Mouse (Mus musculus) lung, embryonic 14.5 days (tissue): ENCODE measurements around the gene Zc3h18. TPM values are rescaled to one million over a fixed set of nuclear protein-coding genes. Genes with fewer than 3 reads are reported as not detected.

ENCODE experiments used
- ATAC-seq: fragments of 200-750 bp; cut with Nextera tagmentation; 2 replicates; pipeline ENCODE4 v1.8.0; 2017; ENCODE audit warnings: mild to moderate bottlenecking, moderate TSS enrichment, moderate library complexity; ENCODE audit not compliant: insufficient read depth
- DNase-seq: peaks from one replicate; pipeline ENCODE4 v3.0.0-alpha.2; 2015
- H3K27ac ChIP-seq: fragments of 300-500 bp; sonication (generic); 2 replicates; pipeline ENCODE4 v1.5.1; 2014; ENCODE audit warnings: low read depth, mild to moderate bottlenecking, moderate library complexity
- H3K27me3 ChIP-seq: fragments of 300-500 bp; sonication (generic); 2 replicates; pipeline ENCODE4 v1.6.1; 2014; ENCODE audit warnings: low read length, control low read depth; ENCODE audit not compliant: insufficient read depth
- H3K36me3 ChIP-seq: fragments of 300-500 bp; sonication (generic); 2 replicates; pipeline ENCODE4 v1.6.1; 2014; ENCODE audit warnings: control low read depth; ENCODE audit not compliant: insufficient read depth
- H3K4me1 ChIP-seq: fragments of 300-500 bp; sonication (generic); 2 replicates; pipeline ENCODE4 v1.6.1; 2014; ENCODE audit warnings: antibody characterized with exemption, control low read depth; ENCODE audit not compliant: insufficient read depth
- H3K4me2 ChIP-seq: fragments of 300-500 bp; sonication (generic); 2 replicates; pipeline ENCODE4 v1.6.1; 2014; ENCODE audit warnings: mild to moderate bottlenecking
- H3K4me3 ChIP-seq: fragments of 300-500 bp; sonication (generic); 2 replicates; pipeline ENCODE4 v1.5.1; 2014; ENCODE audit warnings: low read depth, low read length
- H3K9ac ChIP-seq: fragments of 300-500 bp; sonication (generic); 2 replicates; pipeline ENCODE4 v1.6.1; 2014
- H3K9me3 ChIP-seq: fragments of 300-500 bp; sonication (generic); 2 replicates; pipeline ENCODE4 v1.6.1; 2016; ENCODE audit warnings: low read depth, low read length, control low read depth
- CTCF ChIP-seq: IDR thresholded peaks from 2 replicates; pipeline ENCODE4 v1.5.1; 2016; ENCODE audit warnings: antibody characterized with exemption, low read depth
- WGBS: fragments of 180-500 bp; shearing (Covaris S2); extraction: QIAGEN DNeasy Blood & Tissue Kit; methylation state at CpG from one replicate; pipeline ENCODE4 v1.1.7; 2014; 5-methylcytosine and 5-hydroxymethylcytosine counted together
- polyA plus RNA-seq: library from polyadenylated mRNA; unstranded; fragments of >200 nt; fragmentation: Nextera tagmentation; extraction: Ambion mirVana; gene quantifications from 2 replicates; pipeline ENCODE4 v1.2.1, GENCODE M21; 2014

Zc3h18 gene
- polyA plus RNA-seq, 1 experiment from 2014 or later, result 44.3 TPM

GRCm38 (mm10) chr8:122432443-122433268 lies 56.2 kb downstream of the Zc3h18 start, which contains the start of gene Cyba:
Gene Cyba, minus strand, starts transcription at chr8:122432930.
- Histone ChIP-seq H3K4me2 (peak within 1 kb of the TSS; percentile 95), H3K9ac (peak within 1 kb of the TSS; percentile 78), H3K4me1 (peaks cover 8% of the 10 kb centered on the region; the same call in 1 of the 2 replicates), H3K4me3 (peak within 1 kb of the TSS; percentile 63), H3K36me3 (peaks cover 28% of the 10 kb centered on the region), H3K9me3 (no peaks in the 10 kb centered on the region), H3K27ac (peak within 1 kb of the TSS; percentile 81; the same call in 1 of the 2 replicates), H3K27me3 (no peaks in the 10 kb centered on the region)
- ATAC-seq (peak; percentile 94), DNase-seq (peak; percentile 85)
- no peak for TF ChIP-seq CTCF
- WGBS, result 2% methylated on average over 45 of the region's 45 CpGs

GRCm38 (mm10) chr8:122433269-122433905 lies 57.0 kb downstream of the Zc3h18 start:
- Histone ChIP-seq H3K27me3 (no peaks in the 10 kb centered on the region), H3K9me3 (no peaks in the 10 kb centered on the region), H3K4me3 (peak overlapping the region; percentile 63; the same call in 1 of the 2 replicates), H3K36me3 (peaks cover 28% of the 10 kb centered on the region), H3K9ac (no peak overlapping the region), H3K4me1 (peaks cover 8% of the 10 kb centered on the region; the same call in 1 of the 2 replicates), H3K4me2 (peak overlapping the region; percentile 95), H3K27ac (no peak overlapping the region; the same call in 1 of the 2 replicates)
- WGBS, result 54% methylated on average over 11 of the region's 11 CpGs
- ATAC-seq, result peak; percentile 38; the same call in 1 of the 2 replicates
- DNase-seq, result peak; percentile 34
- peak; percentile 62 for TF ChIP-seq CTCF

- peaks cover 37% of the 10 kb centered on the region for H3K36me3 ChIP-seq
Observed at GRCm38 (mm10) chr8:122435375-122435774, 59.0 kb downstream of the Zc3h18 start.

GRCm38 (mm10) chr8:122436146-122436545 lies 59.7 kb downstream of the Zc3h18 start:
- 91% methylated on average over 9 of the region's 9 CpGs for WGBS
- no peak for ATAC-seq

More at GRCm38 (mm10) chr8:122435375-122435774, 59.0 kb downstream of the Zc3h18 start:
- Histone ChIP-seq H3K9me3 (no peaks in the 10 kb centered on the region), H3K4me1 (peaks cover 8% of the 10 kb centered on the region; the same call in 1 of the 2 replicates), H3K4me3 (no peak overlapping the region), H3K27ac (no peak overlapping the region), H3K27me3 (no peaks in the 10 kb centered on the region), H3K4me2 (no peak overlapping the region), H3K9ac (no peak overlapping the region)
- ATAC-seq (no peak), DNase-seq (no peak)
- 88% methylated on average over 6 of the region's 6 CpGs for WGBS
- peak; percentile 56 for TF ChIP-seq CTCF

GRCm38 (mm10) chr8:122436586-122437125 lies 60.2 kb downstream of the Zc3h18 start:
- Histone ChIP-seq H3K36me3 (peaks cover 37% of the 10 kb centered on the region), H3K9me3 (no peaks in the 10 kb centered on the region), H3K4me1 (peaks cover 5% of the 10 kb centered on the region; the same call in 1 of the 2 replicates), H3K27me3 (no peaks in the 10 kb centered on the region), H3K4me2 (no peak overlapping the region), H3K9ac (no peak overlapping the region), H3K27ac (no peak overlapping the region), H3K4me3 (no peak overlapping the region)
- 84% methylated on average over 20 of the region's 20 CpGs for WGBS
- no peak for TF ChIP-seq CTCF
- ATAC-seq (no peak), DNase-seq (no peak)

More at GRCm38 (mm10) chr8:122436146-122436545, 59.7 kb downstream of the Zc3h18 start:
- Histone ChIP-seq H3K4me1 (peaks cover 8% of the 10 kb centered on the region; the same call in 1 of the 2 replicates), H3K9me3 (no peaks in the 10 kb centered on the region), H3K27me3 (no peaks in the 10 kb centered on the region), H3K9ac (no peak overlapping the region), H3K36me3 (peaks cover 37% of the 10 kb centered on the region), H3K4me3 (no peak overlapping the region), H3K27ac (no peak overlapping the region), H3K4me2 (no peak overlapping the region)
- TF ChIP-seq CTCF, result no peak
- DNase-seq, result no peak

- Histone ChIP-seq H3K9ac (no peak overlapping the region; the same call in 1 of the 2 replicates), H3K4me1 (0 out of 2 replicates have a peak, but pooled peaks cover 3% of the 10 kb centered on the region), H3K4me2 (peak overlapping the region; percentile 16; the same call in 1 of the 2 replicates), H3K27ac (no peak overlapping the region; the same call in 1 of the 2 replicates), H3K27me3 (no peaks in the 10 kb centered on the region), H3K9me3 (no peaks in the 10 kb centered on the region), H3K36me3 (peaks cover 37% of the 10 kb centered on the region), H3K4me3 (no peak overlapping the region)
- ATAC-seq (no peak), DNase-seq (peak; percentile 50)
- WGBS, result 79% methylated on average over 13 of the region's 13 CpGs
- TF ChIP-seq CTCF, result no peak
Observed at GRCm38 (mm10) chr8:122437708-122438331, 61.4 kb downstream of the Zc3h18 start.
